Mouse (Mus musculus) brain, embryonic 14.5 days (tissue): ENCODE measurements around the gene Dbil5.

Source experiments
- CTCF ChIP-seq: fragments of 200-500 bp; IDR thresholded peaks from 2 replicates; pipeline ENCODE4 v1.5.1; 2012; ENCODE audit warnings: inconsistent platforms, mild to moderate bottlenecking, moderate library complexity, borderline replicate concordance; ENCODE audit not compliant: insufficient read depth, insufficient read length; ENCODE audit errors: extremely low read depth
- POLR2A ChIP-seq: fragments of 200-500 bp; IDR thresholded peaks from 2 replicates; pipeline ENCODE4 v1.6.1; 2012; ENCODE audit warnings: mild to moderate bottlenecking, inconsistent platforms, borderline replicate concordance; ENCODE audit not compliant: poor library complexity, insufficient read depth, insufficient read length, severe bottlenecking; ENCODE audit errors: extremely low read depth

DNA sequence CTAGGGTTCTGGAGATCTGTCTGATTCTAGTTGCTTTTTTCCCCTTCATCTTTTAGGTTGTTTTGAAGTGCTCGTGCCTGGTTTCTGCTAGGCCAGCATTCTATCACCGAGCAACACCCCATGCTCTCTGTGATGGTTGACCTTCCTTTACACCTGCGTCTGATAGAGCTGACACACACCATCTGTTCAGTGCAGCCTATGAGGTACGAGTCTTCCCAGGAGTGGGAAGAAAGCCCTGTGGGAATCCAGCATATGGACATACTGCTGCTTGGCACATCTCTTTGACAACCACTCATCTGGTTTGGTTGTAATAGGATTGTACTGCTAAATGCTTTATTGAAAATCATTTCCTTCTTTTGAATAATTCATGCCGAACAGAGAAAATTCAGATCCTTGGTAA is 47.2 kb upstream of the Dbil5 start:
- no peak for TF ChIP-seq POLR2A
- TF ChIP-seq CTCF: no peak
